Mouse (Mus musculus) A20 (cell line): ENCODE data around the gene Synpo2l.

Experiments
- DNase-seq: peaks from one replicate; pipeline ENCODE4 v3.0.0-alpha.2; 2011; ENCODE audit warnings: low read depth, low spot score

Gene Synpo2l

GRCm38 (mm10) chr14:20668154-20668810 lies at the start of gene Synpo2l:
Gene Synpo2l (minus strand): TSS chr14:20668354.
- no peak for DNase-seq

GRCm38 (mm10) chr14:20713832-20714231 lies 45.7 kb upstream of the Synpo2l start:
- DNase-seq: no peak

GRCm38 (mm10) chr14:20708239-20708638 lies 40.1 kb upstream of the Synpo2l start:
- DNase-seq: no peak

GRCm38 (mm10) chr14:20707201-20708190 lies 39.3 kb upstream of the Synpo2l start, which contains the start of gene Zswim8:
Gene Zswim8 (plus strand): TSS chr14:20707552.
- peak; percentile 89 for DNase-seq

- peak; percentile 16 for DNase-seq
These were observed 35.3 kb upstream of the Synpo2l start for GRCm38 (mm10) chr14:20703461-20703860.

GRCm38 (mm10) chr14:20702741-20703381 lies 34.7 kb upstream of the Synpo2l start, which contains the start of gene Chchd1:
Gene Chchd1 (plus strand): TSS chr14:20703006.
- DNase-seq: peak; percentile 92

GRCm38 (mm10) chr14:20702096-20702740 lies 34.1 kb upstream of the Synpo2l start:
- peak; percentile 42 for DNase-seq

GRCm38 (mm10) chr14:20701554-20701953 lies 33.4 kb upstream of the Synpo2l start:
- DNase-seq: peak; percentile 49

- peak; percentile 27 for DNase-seq
These were observed 32.2 kb upstream of the Synpo2l start for GRCm38 (mm10) chr14:20700362-20700761.

GRCm38 (mm10) chr14:20698515-20698914 lies 30.4 kb upstream of the Synpo2l start:
- peak; percentile 11 for DNase-seq

- DNase-seq: peak; percentile 72
These were observed 28.8 kb upstream of the Synpo2l start for GRCm38 (mm10) chr14:20696986-20697385.

- DNase-seq: peak; percentile 21
These were observed 27.8 kb upstream of the Synpo2l start for GRCm38 (mm10) chr14:20695761-20696520.

- peak; percentile 92 for DNase-seq
These were observed 27.0 kb upstream of the Synpo2l start, which contains the start of gene Fut11 for GRCm38 (mm10) chr14:20694884-20695760. Gene Fut11 (plus strand): TSS chr14:20694968.

- no peak for DNase-seq
These were observed 26.2 kb upstream of the Synpo2l start for GRCm38 (mm10) chr14:20694185-20694883.

- no peak for DNase-seq
These were observed 25.5 kb upstream of the Synpo2l start for GRCm38 (mm10) chr14:20693589-20694101.

GRCm38 (mm10) chr14:20691772-20692171 lies 23.6 kb upstream of the Synpo2l start:
- no peak for DNase-seq

- DNase-seq: no peak
These were observed 20.9 kb upstream of the Synpo2l start for GRCm38 (mm10) chr14:20689009-20689408.

GRCm38 (mm10) chr14:20686576-20686975 lies 18.4 kb upstream of the Synpo2l start:
- DNase-seq: no peak

- DNase-seq: no peak
These were observed 14.3 kb upstream of the Synpo2l start for GRCm38 (mm10) chr14:20682498-20682897.
